Mouse (Mus musculus): ENCODE measurements around the gene Tex35. TPM values are rescaled to one million over a fixed set of nuclear protein-coding genes. Genes with fewer than 3 reads are reported as not detected.

Tex35 gene
- polyA plus RNA-seq (2012; rRNA removed): 0.31 TPM in 1 of 2 replicates, not detected in the other

DNA sequence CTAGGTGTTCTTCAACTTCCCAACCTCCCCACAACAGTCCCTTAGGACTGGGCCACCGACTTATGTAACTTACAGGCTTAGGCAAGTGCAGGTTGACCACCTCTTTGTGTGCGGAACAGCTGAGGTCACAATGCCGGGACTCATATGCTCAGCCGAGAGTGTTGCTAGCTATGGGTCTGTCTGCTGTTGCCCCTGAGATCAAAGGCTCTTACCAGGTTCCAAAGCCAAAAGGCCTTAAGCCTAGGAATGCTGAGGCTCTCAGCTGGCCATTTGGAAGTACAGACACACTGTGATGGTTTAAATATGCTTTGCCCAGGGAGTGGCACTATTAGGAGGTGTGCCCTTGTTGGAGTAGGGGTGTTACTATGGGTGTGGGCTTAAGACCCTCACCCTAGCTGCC lies at the start of gene Tex35:
Gene Tex35 (minus strand): TSS at position 101 of the 400 bp plus-strand sequence.
- no peaks in the 10 kb centered on the region for H3K27me3 ChIP-seq (ENCODE audit: control insufficient read depth, insufficient read depth, low read length)
- DNase-seq: no peak
- H3K27ac ChIP-seq (ENCODE audit: control insufficient read depth, insufficient read depth, low read length): no peak within 1 kb of the TSS
- WGBS: 97% methylated on average over 4 of the region's 4 CpGs
- H3K4me3 ChIP-seq (ENCODE audit: control insufficient read depth, insufficient read depth, low read length): no peak within 1 kb of the TSS
- H3K4me1 ChIP-seq (replicated peaks; ENCODE audit: control insufficient read depth, insufficient read depth, low read length): peaks cover 4% of the 10 kb centered on the region; the same call in 1 of the 2 replicates
- TF ChIP-seq POLR2A (IDR thresholded peaks at IDR 0.05; ENCODE audit: control insufficient read depth, extremely low read depth, insufficient read depth, low read length, poor library complexity): no peak
- TF ChIP-seq CTCF (IDR thresholded peaks at IDR 0.05; ENCODE audit: borderline replicate concordance, control insufficient read depth, extremely low read depth, insufficient read depth, low read length, poor library complexity): no peak
- H3K36me3 ChIP-seq (ENCODE audit: control insufficient read depth, insufficient read depth, low read length): no peaks in the 10 kb centered on the region

DNA sequence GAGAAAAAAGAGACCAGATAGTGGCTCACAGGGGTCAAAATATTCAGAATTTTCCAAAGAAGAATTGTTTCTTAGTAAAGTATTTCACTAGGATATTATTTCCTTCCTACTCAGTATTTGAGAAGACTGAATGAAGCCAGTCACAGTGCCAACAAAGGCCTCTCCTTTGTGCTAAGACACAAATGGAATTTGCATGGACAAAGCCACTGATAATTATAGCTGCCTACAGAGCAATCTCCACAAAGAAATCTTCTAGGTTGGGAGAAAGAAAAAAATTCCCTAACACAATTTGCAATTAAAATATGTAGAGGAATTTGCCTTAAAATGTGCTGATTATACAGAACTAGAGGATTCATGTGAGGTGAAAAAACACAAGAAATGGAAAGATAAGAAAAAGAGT lies 45.3 kb upstream of the Tex35 start:
- no peak for DNase-seq
- Histone ChIP-seq H3K4me3 (ENCODE audit: control insufficient read depth, insufficient read depth, low read length) (no peak overlapping the region), H3K27me3 (ENCODE audit: control insufficient read depth, insufficient read depth, low read length) (no peaks in the 10 kb centered on the region), H3K36me3 (ENCODE audit: control insufficient read depth, insufficient read depth, low read length) (no peaks in the 10 kb centered on the region), H3K27ac (ENCODE audit: control insufficient read depth, insufficient read depth, low read length) (no peak overlapping the region), H3K4me1 (replicated peaks; ENCODE audit: control insufficient read depth, insufficient read depth, low read length) (no peaks in the 10 kb centered on the region)
- TF ChIP-seq CTCF (IDR thresholded peaks at IDR 0.05; ENCODE audit: borderline replicate concordance, control insufficient read depth, extremely low read depth, insufficient read depth, low read length, poor library complexity) (no peak), POLR2A (IDR thresholded peaks at IDR 0.05; ENCODE audit: control insufficient read depth, extremely low read depth, insufficient read depth, low read length, poor library complexity) (no peak)

DNA sequence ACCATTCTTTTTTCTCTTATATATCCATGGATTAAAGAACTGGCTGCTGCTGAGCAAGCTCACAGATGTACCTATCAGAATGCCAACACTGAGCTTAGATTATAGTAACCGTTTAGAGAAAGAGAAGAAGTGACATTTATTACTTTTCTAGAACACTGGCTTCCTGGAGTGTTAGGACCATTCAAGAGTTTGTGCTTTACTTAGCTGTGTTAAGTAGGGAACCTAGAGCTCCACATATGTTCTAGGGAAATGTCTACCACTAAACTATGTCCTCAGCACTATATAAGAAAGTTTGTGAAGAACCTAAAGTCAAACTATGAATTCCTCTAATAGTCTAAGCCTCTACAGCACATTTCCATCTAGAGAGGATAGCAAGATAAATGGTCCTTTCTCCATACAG lies 41.6 kb upstream of the Tex35 start:
- Histone ChIP-seq H3K4me1 (replicated peaks; ENCODE audit: control insufficient read depth, insufficient read depth, low read length) (no peaks in the 10 kb centered on the region), H3K4me3 (ENCODE audit: control insufficient read depth, insufficient read depth, low read length) (no peak overlapping the region), H3K27ac (ENCODE audit: control insufficient read depth, insufficient read depth, low read length) (no peak overlapping the region), H3K36me3 (ENCODE audit: control insufficient read depth, insufficient read depth, low read length) (no peaks in the 10 kb centered on the region), H3K27me3 (ENCODE audit: control insufficient read depth, insufficient read depth, low read length) (no peaks in the 10 kb centered on the region)
- no peak for TF ChIP-seq CTCF (IDR thresholded peaks at IDR 0.05; ENCODE audit: borderline replicate concordance, control insufficient read depth, extremely low read depth, insufficient read depth, low read length, poor library complexity)
- TF ChIP-seq POLR2A (IDR thresholded peaks at IDR 0.05; ENCODE audit: control insufficient read depth, extremely low read depth, insufficient read depth, low read length, poor library complexity): no peak
- no peak for DNase-seq
- WGBS: 95% methylated on average over 1 of the region's 1 CpGs

DNA sequence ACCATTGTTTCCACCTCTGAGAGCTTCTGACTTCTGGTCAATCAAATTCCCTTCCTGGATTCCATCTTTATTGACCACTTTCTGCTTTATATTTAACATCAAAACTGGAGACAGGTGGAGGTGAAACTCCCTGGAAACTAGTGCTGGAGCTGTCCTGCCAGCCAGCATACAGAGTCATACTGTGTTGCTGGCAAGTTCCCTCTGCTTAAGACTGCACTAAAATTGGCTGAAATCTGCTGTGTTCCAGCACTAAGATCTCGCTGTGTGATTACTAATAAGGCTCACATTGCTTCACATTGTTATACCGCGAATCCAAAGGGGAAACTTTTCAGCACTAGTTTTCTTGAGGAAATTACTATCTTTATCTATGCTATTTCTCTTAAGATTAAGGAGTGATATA lies 36.1 kb upstream of the Tex35 start:
- 0 out of 2 replicates have a peak, but pooled peaks cover 2% of the 10 kb centered on the region for H3K4me1 ChIP-seq (replicated peaks; ENCODE audit: control insufficient read depth, insufficient read depth, low read length)
- no peak overlapping the region for H3K27ac ChIP-seq (ENCODE audit: control insufficient read depth, insufficient read depth, low read length)
- TF ChIP-seq POLR2A (IDR thresholded peaks at IDR 0.05; ENCODE audit: control insufficient read depth, extremely low read depth, insufficient read depth, low read length, poor library complexity): no peak
- TF ChIP-seq CTCF (IDR thresholded peaks at IDR 0.05; ENCODE audit: borderline replicate concordance, control insufficient read depth, extremely low read depth, insufficient read depth, low read length, poor library complexity): no peak
- no peaks in the 10 kb centered on the region for H3K27me3 ChIP-seq (ENCODE audit: control insufficient read depth, insufficient read depth, low read length)
- over 99% methylated on average over 3 of the region's 3 CpGs for WGBS
- H3K36me3 ChIP-seq (ENCODE audit: control insufficient read depth, insufficient read depth, low read length): no peaks in the 10 kb centered on the region
- no peak for DNase-seq
- no peak overlapping the region for H3K4me3 ChIP-seq (ENCODE audit: control insufficient read depth, insufficient read depth, low read length)

DNA sequence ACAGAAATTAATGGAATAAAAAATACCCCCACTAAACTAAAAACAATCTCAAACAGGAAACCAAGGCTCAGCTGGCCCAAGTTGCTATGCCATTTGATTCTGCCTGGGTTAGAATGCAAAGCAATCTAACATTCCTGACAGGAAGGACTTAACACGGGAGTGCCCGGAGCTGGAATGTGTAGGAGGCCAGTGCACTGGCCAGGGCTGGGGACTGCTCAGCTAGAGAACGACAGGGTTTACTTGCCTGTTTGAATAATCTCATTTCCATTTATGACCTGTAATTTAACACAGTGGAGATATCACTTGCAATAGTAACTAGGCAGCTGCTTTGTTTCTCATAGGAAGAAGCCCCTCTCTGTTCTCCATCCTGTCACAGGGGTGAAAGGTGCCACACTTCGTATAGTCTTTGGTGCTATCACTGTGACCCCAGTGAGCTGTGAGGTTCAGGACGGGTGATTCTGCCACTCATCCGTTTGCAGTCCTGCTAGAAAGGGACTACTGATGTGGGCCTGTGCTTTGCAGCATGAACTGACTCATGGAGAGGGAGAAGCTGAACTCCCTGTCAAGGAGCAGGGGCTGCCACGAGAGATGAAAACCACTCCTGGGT lies 34.9 kb upstream of the Tex35 start:
- H3K27ac ChIP-seq (ENCODE audit: control insufficient read depth, insufficient read depth, low read length): no peak overlapping the region
- TF ChIP-seq POLR2A (IDR thresholded peaks at IDR 0.05; ENCODE audit: control insufficient read depth, extremely low read depth, insufficient read depth, low read length, poor library complexity) (no peak), CTCF (IDR thresholded peaks at IDR 0.05; ENCODE audit: borderline replicate concordance, control insufficient read depth, extremely low read depth, insufficient read depth, low read length, poor library complexity) (no peak)

DNA sequence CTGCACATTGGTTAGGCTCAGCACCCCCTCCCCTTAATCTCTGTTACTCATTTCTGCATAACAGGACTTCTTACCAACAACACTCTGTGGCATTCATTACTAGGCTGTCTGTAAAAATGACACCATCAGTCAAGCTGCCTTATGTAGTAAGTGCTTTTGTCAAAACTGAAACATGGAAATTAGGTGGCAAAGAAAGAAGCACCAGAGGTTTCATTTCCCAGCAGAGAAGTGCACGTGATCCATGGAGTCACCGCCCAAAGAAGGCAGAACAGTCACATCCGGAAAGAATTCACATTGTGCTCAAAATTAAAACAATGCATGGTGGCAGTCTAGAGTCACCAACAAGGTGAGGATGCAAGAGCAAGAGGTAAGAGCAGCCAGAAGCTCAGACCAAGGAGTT lies 32.5 kb upstream of the Tex35 start:
- Histone ChIP-seq H3K4me3 (ENCODE audit: control insufficient read depth, insufficient read depth, low read length) (no peak overlapping the region), H3K27ac (ENCODE audit: control insufficient read depth, insufficient read depth, low read length) (no peak overlapping the region), H3K4me1 (replicated peaks; ENCODE audit: control insufficient read depth, insufficient read depth, low read length) (0 out of 2 replicates have a peak, but pooled peaks cover 2% of the 10 kb centered on the region), H3K36me3 (ENCODE audit: control insufficient read depth, insufficient read depth, low read length) (no peaks in the 10 kb centered on the region), H3K27me3 (ENCODE audit: control insufficient read depth, insufficient read depth, low read length) (no peaks in the 10 kb centered on the region)
- DNase-seq: no peak
- WGBS: 89% methylated on average over 3 of the region's 3 CpGs
- TF ChIP-seq POLR2A (IDR thresholded peaks at IDR 0.05; ENCODE audit: control insufficient read depth, extremely low read depth, insufficient read depth, low read length, poor library complexity): no peak
- no peak for TF ChIP-seq CTCF (IDR thresholded peaks at IDR 0.05; ENCODE audit: borderline replicate concordance, control insufficient read depth, extremely low read depth, insufficient read depth, low read length, poor library complexity)

More for the DNA sequence above, 34.9 kb upstream of the Tex35 start:
- no peaks in the 10 kb centered on the region for H3K27me3 ChIP-seq (ENCODE audit: control insufficient read depth, insufficient read depth, low read length)
- H3K4me3 ChIP-seq (ENCODE audit: control insufficient read depth, insufficient read depth, low read length): no peak overlapping the region
- 0 out of 2 replicates have a peak, but pooled peaks cover 2% of the 10 kb centered on the region for H3K4me1 ChIP-seq (replicated peaks; ENCODE audit: control insufficient read depth, insufficient read depth, low read length)
- no peak for DNase-seq
- H3K36me3 ChIP-seq (ENCODE audit: control insufficient read depth, insufficient read depth, low read length): no peaks in the 10 kb centered on the region
- 87% methylated on average over 7 of the region's 7 CpGs for WGBS

DNA sequence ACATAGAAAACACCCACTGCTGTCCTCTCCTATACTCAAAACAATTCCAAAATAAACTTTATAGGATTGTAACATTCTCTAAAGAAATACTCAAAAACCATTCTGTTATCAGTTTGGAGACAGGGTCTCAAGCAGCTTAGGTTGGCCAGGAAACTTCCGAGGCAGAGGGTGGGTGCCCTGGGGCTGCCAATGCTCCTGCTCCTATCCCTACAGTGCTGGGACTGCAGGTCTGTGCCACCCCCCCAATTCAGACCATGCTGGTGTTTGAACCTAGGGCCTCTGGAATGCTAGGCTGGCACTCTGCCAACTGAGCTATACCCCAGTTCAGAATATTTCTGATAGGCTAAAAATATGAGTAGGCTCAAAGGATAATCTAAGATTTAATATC lies 29.4 kb upstream of the Tex35 start:
- Histone ChIP-seq H3K4me1 (replicated peaks; ENCODE audit: control insufficient read depth, insufficient read depth, low read length) (no peaks in the 10 kb centered on the region), H3K4me3 (ENCODE audit: control insufficient read depth, insufficient read depth, low read length) (no peak overlapping the region), H3K36me3 (ENCODE audit: control insufficient read depth, insufficient read depth, low read length) (no peaks in the 10 kb centered on the region), H3K27me3 (ENCODE audit: control insufficient read depth, insufficient read depth, low read length) (no peaks in the 10 kb centered on the region), H3K27ac (ENCODE audit: control insufficient read depth, insufficient read depth, low read length) (no peak overlapping the region)
- no peak for DNase-seq
- no peak for TF ChIP-seq CTCF (IDR thresholded peaks at IDR 0.05; ENCODE audit: borderline replicate concordance, control insufficient read depth, extremely low read depth, insufficient read depth, low read length, poor library complexity)
- TF ChIP-seq POLR2A (IDR thresholded peaks at IDR 0.05; ENCODE audit: control insufficient read depth, extremely low read depth, insufficient read depth, low read length, poor library complexity): no peak
- 97% methylated on average over 1 of the region's 1 CpGs for WGBS

Measured in thymus, adult 2 months (tissue).